Mouse (Mus musculus) hindbrain, embryonic 10.5 days (tissue): ENCODE measurements at regions not wholly inside any gene's neighbourhood (a gene's known extent, or its start where the extent isn't known, plus 50 kb on each side); places are given as distances from the start of the nearest gene placed in this dataset.

Experiments used
- DNase-seq: peaks from one replicate; pipeline ENCODE4 v3.0.0-alpha.2; 2017; ENCODE audit warnings: low spot score
- H3K27ac ChIP-seq: fragments of 300-500 bp; sonication (generic); 2 replicates; pipeline ENCODE4 v1.5.1; 2016; ENCODE audit warnings: mild to moderate bottlenecking, moderate library complexity
- H3K27me3 ChIP-seq: fragments of 300-500 bp; sonication (generic); 2 replicates; pipeline ENCODE4 v1.6.1; 2016; ENCODE audit warnings: mild to moderate bottlenecking; ENCODE audit not compliant: poor library complexity, insufficient read depth, severe bottlenecking
- H3K36me3 ChIP-seq: fragments of 300-500 bp; sonication (generic); 2 replicates; pipeline ENCODE4 v1.6.1; 2016; ENCODE audit warnings: mild to moderate bottlenecking, moderate library complexity
- H3K4me1 ChIP-seq: fragments of 300-500 bp; sonication (generic); replicated peaks from 2 replicates; pipeline ENCODE4 v1.6.1; 2016; ENCODE audit warnings: mild to moderate bottlenecking
- H3K4me3 ChIP-seq: fragments of 300-500 bp; sonication (generic); 2 replicates; pipeline ENCODE4 v1.5.1; 2016; ENCODE audit warnings: mild to moderate bottlenecking, moderate library complexity
- H3K9me3 ChIP-seq: fragments of 300-500 bp; sonication (generic); 2 replicates; pipeline ENCODE4 v1.6.1; 2016; ENCODE audit warnings: mild to moderate bottlenecking, moderate library complexity
- whole genome bisulfite sequencing: fragments of 180-500 bp; shearing (Covaris S2); methylation state at CpG from one replicate; pipeline ENCODE4 v1.1.7; 2016; 5-methylcytosine and 5-hydroxymethylcytosine counted together

- Histone ChIP-seq H3K4me3 (no peak overlapping the region), H3K4me1 (no peaks in the 10 kb centered on the region), H3K9me3 (no peaks in the 10 kb centered on the region), H3K27ac (no peak overlapping the region), H3K27me3 (no peaks in the 10 kb centered on the region), H3K36me3 (no peaks in the 10 kb centered on the region)
- no peak for DNase-seq
- 68% methylated on average over 11 of the region's 11 CpGs for WGBS
These were observed 149.7 kb downstream of the Etv1 start for GRCm38 (mm10) chr12:38928786-38929351.

- Histone ChIP-seq H3K4me1 (no peaks in the 10 kb centered on the region), H3K36me3 (no peaks in the 10 kb centered on the region), H3K4me3 (no peak overlapping the region), H3K9me3 (no peaks in the 10 kb centered on the region), H3K27ac (no peak overlapping the region), H3K27me3 (no peaks in the 10 kb centered on the region)
- DNase-seq: no peak
- WGBS: 79% methylated on average over 1 of the region's 1 CpGs
These were observed 150.5 kb downstream of the Etv1 start for GRCm38 (mm10) chr12:38929644-38930043.

- Histone ChIP-seq H3K36me3 (no peaks in the 10 kb centered on the region), H3K4me1 (no peaks in the 10 kb centered on the region), H3K4me3 (no peak overlapping the region), H3K9me3 (no peaks in the 10 kb centered on the region), H3K27ac (no peak overlapping the region), H3K27me3 (no peaks in the 10 kb centered on the region)
- WGBS: 87% methylated on average over 2 of the region's 2 CpGs
- DNase-seq: no peak
These were observed 152.6 kb downstream of the Etv1 start for GRCm38 (mm10) chr12:38931769-38932168.

GRCm38 (mm10) chr12:38959605-38960004 is 180.4 kb downstream of the Etv1 start:
- WGBS: 68% methylated on average over 1 of the region's 1 CpGs
- Histone ChIP-seq H3K4me1 (no peaks in the 10 kb centered on the region), H3K27me3 (no peaks in the 10 kb centered on the region), H3K27ac (no peak overlapping the region), H3K9me3 (no peaks in the 10 kb centered on the region), H3K36me3 (no peaks in the 10 kb centered on the region), H3K4me3 (no peak overlapping the region)
- no peak for DNase-seq

- no peaks in the 10 kb centered on the region for H3K4me1 ChIP-seq
- no peaks in the 10 kb centered on the region for H3K27me3 ChIP-seq
- no peaks in the 10 kb centered on the region for H3K9me3 ChIP-seq
- H3K4me3 ChIP-seq: no peak overlapping the region
- H3K27ac ChIP-seq: no peak overlapping the region
- no peaks in the 10 kb centered on the region for H3K36me3 ChIP-seq
- no peak for DNase-seq
These were observed 183.1 kb downstream of the Etv1 start for GRCm38 (mm10) chr12:38962302-38962701.

GRCm38 (mm10) chr12:38970347-38970746 is 191.2 kb downstream of the Etv1 start:
- Histone ChIP-seq H3K4me1 (no peaks in the 10 kb centered on the region), H3K9me3 (no peaks in the 10 kb centered on the region), H3K27ac (no peak overlapping the region), H3K4me3 (no peak overlapping the region), H3K36me3 (no peaks in the 10 kb centered on the region), H3K27me3 (no peaks in the 10 kb centered on the region)
- WGBS: 75% methylated on average over 2 of the region's 2 CpGs
- no peak for DNase-seq

GRCm38 (mm10) chr12:38972205-38972604 is 193.0 kb downstream of the Etv1 start:
- no peak for DNase-seq
- Histone ChIP-seq H3K4me3 (no peak overlapping the region), H3K9me3 (no peaks in the 10 kb centered on the region), H3K27ac (no peak overlapping the region), H3K36me3 (no peaks in the 10 kb centered on the region), H3K4me1 (no peaks in the 10 kb centered on the region), H3K27me3 (no peaks in the 10 kb centered on the region)
- WGBS: 93% methylated on average over 3 of the region's 3 CpGs

- Histone ChIP-seq H3K4me3 (no peak overlapping the region), H3K4me1 (no peaks in the 10 kb centered on the region), H3K36me3 (no peaks in the 10 kb centered on the region), H3K9me3 (no peaks in the 10 kb centered on the region), H3K27ac (no peak overlapping the region), H3K27me3 (no peaks in the 10 kb centered on the region)
- DNase-seq: no peak
- 88% methylated on average over 4 of the region's 4 CpGs for WGBS
These were observed 196.3 kb downstream of the Etv1 start for GRCm38 (mm10) chr12:38975508-38975907.

- Histone ChIP-seq H3K4me1 (no peaks in the 10 kb centered on the region), H3K36me3 (no peaks in the 10 kb centered on the region), H3K4me3 (no peak overlapping the region), H3K9me3 (no peaks in the 10 kb centered on the region), H3K27me3 (no peaks in the 10 kb centered on the region), H3K27ac (no peak overlapping the region)
- DNase-seq: no peak
These were observed 203.2 kb downstream of the Etv1 start for GRCm38 (mm10) chr12:38982423-38982822.

GRCm38 (mm10) chr12:38985909-38986308 is 206.7 kb downstream of the Etv1 start:
- no peak overlapping the region for H3K27ac ChIP-seq
- H3K27me3 ChIP-seq: no peaks in the 10 kb centered on the region

GRCm38 (mm10) chr12:38986346-38986745 is 207.2 kb downstream of the Etv1 start:
- DNase-seq: no peak
- Histone ChIP-seq H3K27me3 (no peaks in the 10 kb centered on the region), H3K4me3 (no peak overlapping the region), H3K27ac (no peak overlapping the region), H3K36me3 (no peaks in the 10 kb centered on the region), H3K9me3 (no peaks in the 10 kb centered on the region), H3K4me1 (no peaks in the 10 kb centered on the region)
- whole genome bisulfite sequencing: 87% methylated on average over 3 of the region's 3 CpGs

More at GRCm38 (mm10) chr12:38985909-38986308, 206.7 kb downstream of the Etv1 start:
- Histone ChIP-seq H3K9me3 (no peaks in the 10 kb centered on the region), H3K4me3 (no peak overlapping the region), H3K4me1 (no peaks in the 10 kb centered on the region), H3K36me3 (no peaks in the 10 kb centered on the region)
- 94% methylated on average over 2 of the region's 2 CpGs for WGBS
- DNase-seq: no peak

GRCm38 (mm10) chr12:38987277-38987676 is 208.1 kb downstream of the Etv1 start:
- H3K4me1 ChIP-seq: no peaks in the 10 kb centered on the region
- no peaks in the 10 kb centered on the region for H3K36me3 ChIP-seq

GRCm38 (mm10) chr12:38987819-38988218 is 208.6 kb downstream of the Etv1 start:
- Histone ChIP-seq H3K4me1 (no peaks in the 10 kb centered on the region), H3K27me3 (no peaks in the 10 kb centered on the region), H3K27ac (no peak overlapping the region), H3K36me3 (no peaks in the 10 kb centered on the region), H3K9me3 (no peaks in the 10 kb centered on the region), H3K4me3 (no peak overlapping the region)
- no peak for DNase-seq
- 83% methylated on average over 4 of the region's 4 CpGs for WGBS

More at GRCm38 (mm10) chr12:38987277-38987676, 208.1 kb downstream of the Etv1 start:
- no peaks in the 10 kb centered on the region for H3K27me3 ChIP-seq
- no peak overlapping the region for H3K27ac ChIP-seq
- no peak for DNase-seq
- H3K4me3 ChIP-seq: no peak overlapping the region
- no peaks in the 10 kb centered on the region for H3K9me3 ChIP-seq

GRCm38 (mm10) chr12:39027179-39027578 is 248.0 kb downstream of the Etv1 start:
- Histone ChIP-seq H3K27ac (no peak overlapping the region), H3K9me3 (no peaks in the 10 kb centered on the region), H3K27me3 (no peaks in the 10 kb centered on the region), H3K4me1 (no peaks in the 10 kb centered on the region), H3K4me3 (no peak overlapping the region), H3K36me3 (no peaks in the 10 kb centered on the region)
- DNase-seq: no peak
- 83% methylated on average over 2 of the region's 2 CpGs for WGBS
